Mouse (Mus musculus) C2C12 (cell line): Measurements from ENCODE around the gene Strip2. TPM values are rescaled to one million over a fixed set of nuclear protein-coding genes. Genes with fewer than 3 reads are reported as not detected.

ENCODE experiments used
- H3K27me3 ChIP-seq: one replicate; pipeline ENCODE4 v1.6.1; 2011; ENCODE audit not compliant: control insufficient read depth, insufficient read depth, insufficient read length
- H3K36me3 ChIP-seq: one replicate; pipeline ENCODE4 v1.6.1; 2011; ENCODE audit not compliant: control insufficient read depth, insufficient read depth
- H3K4me3 ChIP-seq: one replicate; pipeline ENCODE4 v1.5.1; 2011; ENCODE audit warnings: mild to moderate bottlenecking, control low read depth; ENCODE audit not compliant: poor library complexity, insufficient read depth, severe bottlenecking
- H3K79me2 ChIP-seq: one replicate; pipeline ENCODE4 v1.6.1; 2011; ENCODE audit not compliant: control insufficient read depth, insufficient read depth
- H3K79me3 ChIP-seq: one replicate; pipeline ENCODE4 v1.6.1; 2011; ENCODE audit warnings: low read depth, control low read depth
- H3ac ChIP-seq: one replicate; pipeline ENCODE3; 2011; ENCODE audit warnings: low read depth; ENCODE audit not compliant: control insufficient read depth, insufficient read length
- CEBPB ChIP-seq: IDR thresholded peaks from one replicate; pipeline ENCODE4 v1.6.1; 2011; ENCODE audit warnings: low read depth, mild to moderate bottlenecking, control low read depth, moderate library complexity
- CTCF ChIP-seq: IDR thresholded peaks from one replicate; pipeline ENCODE4 v1.5.1; 2011; ENCODE audit not compliant: control insufficient read depth, insufficient read depth, insufficient read length
- FOSL1 ChIP-seq: IDR thresholded peaks from one replicate; pipeline ENCODE4 v1.8.0; 2011; ENCODE audit warnings: mild to moderate bottlenecking, low read length; ENCODE audit not compliant: poor library complexity, insufficient read depth, severe bottlenecking
- MAX ChIP-seq: IDR thresholded peaks from one replicate; pipeline ENCODE4 v1.6.1; 2011; ENCODE audit warnings: mild to moderate bottlenecking, control low read depth
- MYOD1 ChIP-seq: IDR thresholded peaks from one replicate; pipeline ENCODE4 v1.6.1; 2011; ENCODE audit warnings: low read depth; ENCODE audit not compliant: control insufficient read depth, insufficient read length
- MYOG ChIP-seq: IDR thresholded peaks from one replicate; pipeline ENCODE4 v1.6.1; 2011; ENCODE audit not compliant: control insufficient read depth, insufficient read length; ENCODE audit errors: extremely low read depth
- USF1 ChIP-seq: IDR thresholded peaks from one replicate; pipeline ENCODE4 v1.6.1; 2011; ENCODE audit warnings: low read depth, mild to moderate bottlenecking, control low read depth, moderate library complexity
- polyA plus RNA-seq: library from polyadenylated mRNA; unstranded; fragments of >200 nt; fragmentation: generic; extraction: Trizol; gene quantifications from one replicate; pipeline ENCODE4 v1.2.1, GENCODE M21; 2012; ENCODE audit warnings: missing spikeins

Gene Strip2
- polyA plus RNA-seq, 1 experiment = 1.2 TPM

DNA sequence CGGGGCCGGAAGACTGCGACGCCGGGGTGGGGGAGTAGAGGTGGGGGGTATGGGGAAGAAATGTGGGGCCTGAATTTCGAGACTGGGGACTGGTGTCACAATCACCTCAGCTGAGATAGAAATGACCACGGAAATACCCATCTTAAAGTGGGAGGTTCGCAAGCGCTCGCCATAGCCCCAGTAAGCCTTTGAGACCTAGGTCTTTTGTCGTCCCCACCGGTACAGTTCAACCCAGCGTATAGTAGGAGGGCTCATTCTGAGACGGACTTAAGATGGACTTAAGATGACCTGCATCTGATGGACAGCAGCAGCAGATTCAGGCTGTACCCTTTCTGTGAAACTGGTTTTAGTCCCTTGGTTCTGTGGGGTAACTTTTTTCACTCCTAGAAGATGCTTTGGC, 68.7 kb downstream of the Strip2 start:
- no peaks in the 10 kb centered on the region for H3K27me3 ChIP-seq
- H3K79me3 ChIP-seq = no peaks in the 10 kb centered on the region
- H3K4me3 ChIP-seq = peak overlapping the region; percentile 25
- H3ac ChIP-seq = peak overlapping the region; percentile 60
- TF ChIP-seq MYOG (no peak), USF1 (no peak), CTCF (no peak), MYOD1 (no peak), FOSL1 (no peak), MAX (no peak), CEBPB (no peak)
- H3K36me3 ChIP-seq = no peaks in the 10 kb centered on the region
- H3K79me2 ChIP-seq = no peaks in the 10 kb centered on the region

GRCm38 (mm10) chr6:29985986-29986385, 69.2 kb downstream of the Strip2 start:
- Histone ChIP-seq H3K36me3 (no peaks in the 10 kb centered on the region), H3K79me2 (no peaks in the 10 kb centered on the region), H3K27me3 (no peaks in the 10 kb centered on the region), H3K4me3 (no peak overlapping the region), H3ac (no peak overlapping the region), H3K79me3 (no peaks in the 10 kb centered on the region)
- TF ChIP-seq FOSL1 (no peak), CEBPB (no peak), CTCF (no peak), USF1 (no peak), MYOG (no peak), MYOD1 (no peak), MAX (no peak)

- TF ChIP-seq MAX = no peak
- TF ChIP-seq CTCF = no peak
- no peak for TF ChIP-seq MYOD1
- TF ChIP-seq MYOG = no peak
- TF ChIP-seq FOSL1 = no peak
- no peak for TF ChIP-seq USF1
- no peak for TF ChIP-seq CEBPB
- Histone ChIP-seq H3K79me3 (no peaks in the 10 kb centered on the region), H3K36me3 (no peaks in the 10 kb centered on the region), H3K79me2 (no peaks in the 10 kb centered on the region), H3ac (no peak overlapping the region), H3K4me3 (no peak overlapping the region), H3K27me3 (no peaks in the 10 kb centered on the region)
These were observed 70.4 kb downstream of the Strip2 start for GRCm38 (mm10) chr6:29987246-29987645.

- no peaks in the 10 kb centered on the region for H3K79me2 ChIP-seq
- H3K36me3 ChIP-seq = no peaks in the 10 kb centered on the region
- no peak for TF ChIP-seq CEBPB
- H3K79me3 ChIP-seq = no peaks in the 10 kb centered on the region
- H3K4me3 ChIP-seq = no peak overlapping the region
- H3K27me3 ChIP-seq = peaks cover 4% of the 10 kb centered on the region
- H3ac ChIP-seq = no peak overlapping the region
These were observed 81.3 kb downstream of the Strip2 start for GRCm38 (mm10) chr6:29998140-29998539.

DNA sequence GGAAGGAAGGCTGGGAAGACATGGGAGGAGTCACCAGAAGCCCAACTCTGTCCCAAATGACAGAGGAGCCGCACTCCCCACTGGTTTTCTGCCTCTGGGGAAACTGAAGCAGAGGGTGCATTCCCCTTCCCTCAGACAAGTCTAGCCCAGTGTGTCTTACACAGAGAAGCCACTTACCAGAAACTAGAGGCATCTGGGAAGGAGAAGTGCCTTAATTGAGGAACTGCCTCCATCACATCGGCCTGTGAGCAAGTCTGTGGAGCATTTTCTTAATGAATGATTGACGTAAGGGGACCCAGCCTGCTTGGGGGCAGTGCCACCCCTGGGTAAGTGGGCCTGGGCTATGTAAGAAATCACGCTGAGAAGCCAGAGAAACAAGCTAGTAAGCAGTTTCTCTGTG, 82.0 kb downstream of the Strip2 start:
- no peaks in the 10 kb centered on the region for H3K79me2 ChIP-seq
- no peak overlapping the region for H3K4me3 ChIP-seq
- H3K36me3 ChIP-seq = no peaks in the 10 kb centered on the region
- H3ac ChIP-seq = no peak overlapping the region
- no peak for TF ChIP-seq USF1
- no peak for TF ChIP-seq FOSL1
- TF ChIP-seq CTCF = no peak
- TF ChIP-seq MAX = no peak
- TF ChIP-seq MYOG = no peak
- no peak for TF ChIP-seq MYOD1
- H3K27me3 ChIP-seq = peaks cover 4% of the 10 kb centered on the region
- H3K79me3 ChIP-seq = no peaks in the 10 kb centered on the region

DNA sequence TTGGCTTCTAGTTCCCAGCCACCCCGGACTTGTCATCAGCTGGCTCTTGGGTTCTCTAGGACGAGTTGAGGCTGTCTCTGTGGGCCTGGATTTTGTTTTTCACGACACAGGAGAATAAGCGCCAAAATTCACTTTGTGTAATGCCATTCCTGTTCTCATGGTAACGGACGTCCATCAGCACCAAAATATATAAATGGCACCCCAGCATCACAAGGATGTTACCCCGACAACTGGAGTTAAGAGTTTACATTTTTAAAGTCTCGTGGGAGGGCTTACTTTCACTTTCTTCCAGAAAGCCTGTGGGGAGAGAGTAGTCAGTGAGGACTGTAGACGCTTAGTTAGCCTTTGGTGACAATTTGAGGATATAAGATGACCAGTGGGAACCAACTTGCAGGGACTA, 85.8 kb downstream of the Strip2 start:
- Histone ChIP-seq H3K4me3 (no peak overlapping the region), H3K36me3 (no peaks in the 10 kb centered on the region), H3K79me2 (no peaks in the 10 kb centered on the region), H3K27me3 (no peaks in the 10 kb centered on the region), H3ac (no peak overlapping the region), H3K79me3 (no peaks in the 10 kb centered on the region)
- TF ChIP-seq CTCF (no peak), USF1 (no peak), MYOG (no peak), MYOD1 (no peak), FOSL1 (no peak), CEBPB (no peak), MAX (no peak)
